Mouse (Mus musculus) ES-CJ7 (cell line): Measurements from ENCODE around the gene Mettl5.
"Not testable (repeated sequence)": the region's sequence is repeated elsewhere in the genome, so short reads cannot be mapped to it uniquely, and the experiment has no call there.

Source experiments
- DNase-seq: peaks from one replicate; pipeline ENCODE4 v3.0.0; 2011; ENCODE audit warnings: low read depth, low spot score

Gene Mettl5

GRCm38 (mm10) chr2:69885451-69886305 lies at the start of gene Mettl5:
Mettl5 (minus strand) TSS chr2:69885615.
- DNase-seq: peak; percentile 87

- DNase-seq: no peak
Measured at GRCm38 (mm10) chr2:69924943-69925342, 39.5 kb upstream of the Mettl5 start.

GRCm38 (mm10) chr2:69917301-69917700 lies 31.9 kb upstream of the Mettl5 start:
- DNase-seq: no peak

- DNase-seq: no peak
Measured at GRCm38 (mm10) chr2:69912801-69913200, 27.4 kb upstream of the Mettl5 start.

GRCm38 (mm10) chr2:69907394-69907793 lies 22.0 kb upstream of the Mettl5 start:
- not testable (repeated sequence) for DNase-seq

- no peak for DNase-seq
Measured at GRCm38 (mm10) chr2:69903541-69903940, 18.1 kb upstream of the Mettl5 start.

- peak; percentile 48 for DNase-seq
Measured at GRCm38 (mm10) chr2:69897618-69898575, 12.5 kb upstream of the Mettl5 start.

- DNase-seq: peak; percentile 95
Measured at GRCm38 (mm10) chr2:69897039-69897617, 11.7 kb upstream of the Mettl5 start, which contains the start of gene Ubr3. Ubr3 (plus strand) TSS chr2:69897246.

GRCm38 (mm10) chr2:69896224-69896581 lies 10.8 kb upstream of the Mettl5 start:
- DNase-seq: no peak

- peak; percentile 61 for DNase-seq
Measured at GRCm38 (mm10) chr2:69895502-69896223, 10.2 kb upstream of the Mettl5 start.

GRCm38 (mm10) chr2:69893891-69894290 lies 8.5 kb upstream of the Mettl5 start:
- no peak for DNase-seq

- peak; percentile 83 for DNase-seq
Measured at GRCm38 (mm10) chr2:69893145-69893544, 7.7 kb upstream of the Mettl5 start.

GRCm38 (mm10) chr2:69890843-69891242 lies 5.4 kb upstream of the Mettl5 start:
- peak; percentile 48 for DNase-seq

- DNase-seq: no peak
Measured at GRCm38 (mm10) chr2:69888957-69889356, 3.5 kb upstream of the Mettl5 start.

GRCm38 (mm10) chr2:69885050-69885449 lies 365 bp downstream of the Mettl5 start:
- DNase-seq: no peak

GRCm38 (mm10) chr2:69884581-69884980 lies 834 bp downstream of the Mettl5 start:
- DNase-seq: no peak

GRCm38 (mm10) chr2:69883990-69884391 lies 1.4 kb downstream of the Mettl5 start:
- DNase-seq: no peak

- no peak for DNase-seq
Measured at GRCm38 (mm10) chr2:69862117-69862657, 23.2 kb downstream of the Mettl5 start.

- peak; percentile 91 for DNase-seq
Measured at GRCm38 (mm10) chr2:69861485-69862091, 23.8 kb downstream of the Mettl5 start, which contains the start of gene Ssb. Ssb (plus strand) TSS chr2:69861562.

GRCm38 (mm10) chr2:69860972-69861452 lies 24.4 kb downstream of the Mettl5 start:
- peak; percentile 54 for DNase-seq
